Mouse (Mus musculus) G1E (cell line): ENCODE results near the gene F830045P16Rik.

Source experiments
- CTCF ChIP-seq: IDR thresholded peaks from 2 replicates; pipeline ENCODE4 v1.5.1; 2012; ENCODE audit warnings: low read depth, low read length, inconsistent platforms, mixed read lengths
- GATA1 ChIP-seq: IDR thresholded peaks from 2 replicates; pipeline ENCODE4 v1.6.1; 2012; ENCODE audit warnings: borderline replicate concordance, low read length, inconsistent platforms, mixed read lengths
- GATA2 ChIP-seq: IDR thresholded peaks from 2 replicates; pipeline ENCODE4 v1.6.1; 2012; ENCODE audit warnings: low read depth, low read length, inconsistent platforms, borderline replicate concordance
- TAL1 ChIP-seq: conservative IDR thresholded peaks from 2 replicates; pipeline ENCODE4 v1.6.1; 2012; ENCODE audit warnings: low read depth, low read length, inconsistent platforms, mixed read lengths

DNA sequence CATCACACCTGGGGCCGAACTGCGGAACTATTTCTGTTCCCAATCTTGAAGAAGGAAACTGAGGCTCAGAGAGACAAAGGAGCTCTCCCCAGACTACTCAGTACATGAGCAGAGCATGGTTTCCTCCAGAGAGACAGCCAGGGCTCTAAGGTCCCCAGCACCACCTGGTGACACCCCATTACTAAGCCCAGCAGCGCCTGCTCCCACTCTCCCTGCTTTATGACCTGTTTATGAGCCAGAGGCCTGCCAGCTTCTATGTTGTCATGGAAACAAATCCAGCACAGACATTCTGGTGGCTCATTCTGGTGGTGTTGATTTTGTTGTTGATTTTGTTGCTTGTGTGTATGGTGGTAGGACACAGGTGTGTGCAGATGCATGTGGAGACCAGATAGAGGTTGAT is 3.6 kb upstream of the F830045P16Rik start:
- no peak for TF ChIP-seq CTCF
- no peak for TF ChIP-seq TAL1
- TF ChIP-seq GATA1: no peak
- no peak for TF ChIP-seq GATA2
